12 mouse cellular contexts compared by ENCODE assay signal in the genomic region with DNA sequence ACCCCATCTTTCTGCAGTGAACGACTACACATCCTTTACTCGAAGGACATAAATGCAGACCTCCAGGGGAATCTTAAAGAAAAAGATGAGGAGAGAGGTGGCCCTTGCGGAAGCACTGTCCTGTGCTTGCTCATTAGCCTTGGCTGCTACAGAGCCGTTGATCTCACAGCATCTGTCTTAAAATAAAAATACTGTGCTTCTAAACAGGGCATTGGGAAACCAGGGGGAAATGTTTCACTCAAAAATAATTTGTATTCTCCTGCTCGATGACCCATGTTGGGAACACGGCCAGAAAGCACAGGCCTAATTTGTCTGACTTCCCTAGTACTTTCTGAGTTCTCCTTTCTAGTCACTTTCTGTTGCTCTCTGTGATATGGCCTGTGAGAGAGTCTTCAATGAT.
DNase-seq lines count a peak whose midpoint lies in the region; ATAC-seq and TF ChIP-seq lines count a peak whose summit lies in the region.
"Had no signal": no experiment of that assay in that cellular context is flagged by ENCODE, and none has a peak within 500 bp of the region (broad histone marks: within the 10 kb centered on the region; RNA-seq: fewer than 3 reads in every experiment).

No protein-coding gene starts in this region.

- H3K36me3 ChIP-seq in midbrain, embryonic 14.5 days (ENCODE audit: control insufficient read depth, insufficient read depth, low read length), result no peaks in the 10 kb centered on the region
- H3K36me3 ChIP-seq in midbrain, embryonic 11.5 days (ENCODE audit: control insufficient read depth, insufficient read depth, low read length), result no peaks in the 10 kb centered on the region
- no peaks in the 10 kb centered on the region for H3K36me3 ChIP-seq in myocyte (ENCODE audit: control insufficient read depth, insufficient read depth)
- H3K36me3 ChIP-seq: embryonic facial prominence, embryonic 15.5 days; heart, embryonic 13.5 days; hindbrain, embryonic 15.5 days had no signal

- H3K9me3 ChIP-seq in midbrain, embryonic 14.5 days (ENCODE audit: control insufficient read depth, low read length), result no peaks in the 10 kb centered on the region
- H3K9me3 ChIP-seq in midbrain, embryonic 11.5 days (ENCODE audit: control insufficient read depth, low read length), result no peaks in the 10 kb centered on the region
- H3K9me3 ChIP-seq: embryonic facial prominence, embryonic 15.5 days; heart, embryonic 13.5 days; hindbrain, embryonic 15.5 days had no signal

- ATAC-seq in midbrain, embryonic 14.5 days (ENCODE audit: low FRiP score, low TSS enrichment), result no peak
- no peak for ATAC-seq in midbrain, embryonic 11.5 days (ENCODE audit: low FRiP score)

- H3K27ac ChIP-seq in midbrain, embryonic 14.5 days (replicated peaks; ENCODE audit: low read depth, low read length), result no peak overlapping the region
- H3K27ac ChIP-seq in midbrain, embryonic 11.5 days (ENCODE audit: low read depth, low read length), result no peak overlapping the region
- H3K27ac ChIP-seq: embryonic facial prominence, embryonic 15.5 days; heart, embryonic 13.5 days; hindbrain, embryonic 15.5 days had no signal

- no peaks in the 10 kb centered on the region for H3K27me3 ChIP-seq in midbrain, embryonic 14.5 days (ENCODE audit: control insufficient read depth, insufficient read depth, low read length)
- H3K27me3 ChIP-seq in midbrain, embryonic 11.5 days (ENCODE audit: control insufficient read depth, insufficient read depth, low read length), result no peaks in the 10 kb centered on the region
- no peaks in the 10 kb centered on the region for H3K27me3 ChIP-seq in myocyte (ENCODE audit: control insufficient read depth, insufficient read depth, insufficient read length)
- H3K27me3 ChIP-seq: embryonic facial prominence, embryonic 15.5 days; heart, embryonic 13.5 days; hindbrain, embryonic 15.5 days had no signal

- H3K4me1 ChIP-seq in midbrain, embryonic 14.5 days (ENCODE audit: control insufficient read depth, insufficient read depth, low read length), result no peaks in the 10 kb centered on the region
- no peaks in the 10 kb centered on the region for H3K4me1 ChIP-seq in midbrain, embryonic 11.5 days (ENCODE audit: control insufficient read depth, insufficient read depth, low read length)
- H3K4me1 ChIP-seq: embryonic facial prominence, embryonic 15.5 days; heart, embryonic 13.5 days; hindbrain, embryonic 15.5 days had no signal

- no peak overlapping the region for H3K9ac ChIP-seq in midbrain, embryonic 14.5 days (replicated peaks; ENCODE audit: low read length)
- H3K9ac ChIP-seq in midbrain, embryonic 11.5 days (ENCODE audit: low read length), result no peak overlapping the region
- H3K9ac ChIP-seq: embryonic facial prominence, embryonic 15.5 days; heart, embryonic 13.5 days; hindbrain, embryonic 15.5 days had no signal

- H3K4me2 ChIP-seq in midbrain, embryonic 14.5 days (ENCODE audit: low read length), result no peak overlapping the region
- H3K4me2 ChIP-seq in midbrain, embryonic 11.5 days, result no peak overlapping the region
- H3K4me2 ChIP-seq in myocyte (ENCODE audit: low read depth), result peak overlapping the region; percentile 6
- H3K4me2 ChIP-seq: embryonic facial prominence, embryonic 15.5 days; heart, embryonic 13.5 days; hindbrain, embryonic 15.5 days had no signal

- no peak for TF ChIP-seq POLR2A in myocyte (IDR thresholded peaks at IDR 0.05; ENCODE audit: insufficient read length, low read depth)

- no peaks in the 10 kb centered on the region for H3K79me2 ChIP-seq in myocyte (ENCODE audit: control insufficient read depth, insufficient read depth)

- no peak overlapping the region for H3ac ChIP-seq in myocyte (ENCODE audit: control insufficient read depth, insufficient read length)

- 72% methylated on average over 6 of the region's 6 CpGs for WGBS in midbrain, embryonic 14.5 days
- 78% methylated on average over 6 of the region's 6 CpGs for WGBS in midbrain, embryonic 11.5 days

- peak; percentile 2 for DNase-seq in cerebellum, adult 8-10 months
- no peak for DNase-seq in cerebellum, adult 9-11 months
- DNase-seq in kidney, postnatal 10 days, result peak; percentile 14
- no peak for DNase-seq in kidney, adult 18-20 months
- peak; percentile 23 for DNase-seq in midbrain, embryonic 14.5 days
- DNase-seq in midbrain, embryonic 11.5 days (ENCODE audit: low spot score, missing footprints), result no peak
- no peak for DNase-seq in urinary bladder, postnatal 4 days (ENCODE audit: low spot score in 2 of 2)
- DNase-seq: gastrocnemius, postnatal 10 days had no signal

- H3K4me3 ChIP-seq in midbrain, embryonic 14.5 days (replicated peaks; ENCODE audit: low read depth, low read length), result no peak overlapping the region
- H3K4me3 ChIP-seq in midbrain, embryonic 11.5 days (ENCODE audit: low read depth, low read length), result no peak overlapping the region
- H3K4me3 ChIP-seq in myocyte, result no peak overlapping the region
- H3K4me3 ChIP-seq: embryonic facial prominence, embryonic 15.5 days; heart, embryonic 13.5 days; hindbrain, embryonic 15.5 days had no signal

TF ChIP-seq in myocyte, 11 proteins besides CTCF, POLR2A, EP300 and RAD21:
- TF ChIP-seq MAX (IDR thresholded peaks at IDR 0.05; ENCODE audit: low read depth) (no peak), TCF3 (IDR thresholded peaks at IDR 0.05; ENCODE audit: insufficient read length, low read depth) (no peak), SRF (IDR thresholded peaks at IDR 0.05; ENCODE audit: control insufficient read depth, insufficient read length, low read depth) (no peak), E2F4 (IDR thresholded peaks at IDR 0.05; ENCODE audit: insufficient read depth) (no peak), USF1 (IDR thresholded peaks at IDR 0.05; ENCODE audit: low read depth) (no peak), POLR2AphosphoS2 (IDR thresholded peaks at IDR 0.05; ENCODE audit: insufficient read length, low read depth) (no peak), CEBPB (IDR thresholded peaks at IDR 0.05; ENCODE audit: insufficient read depth, poor library complexity, severe bottlenecking) (no peak), REST (IDR thresholded peaks at IDR 0.05; ENCODE audit: insufficient read depth, insufficient read length) (no peak), MYOG (IDR thresholded peaks at IDR 0.05; ENCODE audit: control insufficient read depth in 1 of 3, insufficient read depth in 1 of 3, insufficient read length in 2 of 3, low read depth in 2 of 3) (no peak), MYOD1 (IDR thresholded peaks at IDR 0.05; ENCODE audit: control insufficient read depth in 1 of 3, insufficient read length in 2 of 3, low read depth in 2 of 3) (no peak), TCF12 (IDR thresholded peaks at IDR 0.05; ENCODE audit: insufficient read depth, poor library complexity, severe bottlenecking) (no peak)
TF ChIP-seq in myocyte: peak in this region for 0.

Comparison
In these comparisons a context has a peak if more than half of its experiments do, and no peak if none do; other contexts are left out.
1. DNase-seq: peak in cerebellum, adult 8-10 months (single experiment), kidney, postnatal 10 days (single experiment) and midbrain, embryonic 14.5 days (single experiment); none in cerebellum, adult 9-11 months (single experiment), kidney, adult 18-20 months (single experiment), midbrain, embryonic 11.5 days (single experiment) and urinary bladder, postnatal 4 days (0 of 2).